Mouse (Mus musculus) adipocyte (in vitro differentiated cells): ENCODE results near the gene Hfe2.

Experiments used
- DNase-seq: peaks from one replicate; pipeline ENCODE4 v3.0.0-alpha.2; 2016; ENCODE audit warnings: low spot score

Gene Hfe2

GRCm38 (mm10) chr3:96558668-96559196 lies 33.8 kb downstream of the Hfe2 start:
- DNase-seq = peak; percentile 60

GRCm38 (mm10) chr3:96559398-96559910 lies 34.5 kb downstream of the Hfe2 start:
- no peak for DNase-seq

GRCm38 (mm10) chr3:96559911-96560850 lies 35.2 kb downstream of the Hfe2 start:
- peak; percentile 74 for DNase-seq

- DNase-seq = peak; percentile 78
Observed at GRCm38 (mm10) chr3:96560881-96561668, 36.1 kb downstream of the Hfe2 start.

GRCm38 (mm10) chr3:96561946-96562681 lies 37.1 kb downstream of the Hfe2 start:
- DNase-seq = peak; percentile 94

GRCm38 (mm10) chr3:96563267-96563666 lies 38.3 kb downstream of the Hfe2 start:
- DNase-seq = no peak

GRCm38 (mm10) chr3:96563911-96564632 lies 39.1 kb downstream of the Hfe2 start:
- DNase-seq = peak; percentile 57

- no peak for DNase-seq
Observed at GRCm38 (mm10) chr3:96564633-96565032, 39.7 kb downstream of the Hfe2 start.

- no peak for DNase-seq
Observed at GRCm38 (mm10) chr3:96565105-96565504, 40.1 kb downstream of the Hfe2 start.

- no peak for DNase-seq
Observed at GRCm38 (mm10) chr3:96566661-96567450, 41.9 kb downstream of the Hfe2 start.

- no peak for DNase-seq
Observed at GRCm38 (mm10) chr3:96568605-96569004, 43.6 kb downstream of the Hfe2 start.

GRCm38 (mm10) chr3:96569506-96569905 lies 44.5 kb downstream of the Hfe2 start:
- DNase-seq = no peak

GRCm38 (mm10) chr3:96569966-96570605 lies 45.1 kb downstream of the Hfe2 start:
- no peak for DNase-seq

- no peak for DNase-seq
Observed at GRCm38 (mm10) chr3:96570643-96571042, 45.7 kb downstream of the Hfe2 start.

- no peak for DNase-seq
Observed at GRCm38 (mm10) chr3:96571336-96571735, 46.4 kb downstream of the Hfe2 start.

- DNase-seq = peak; percentile 30
Observed at GRCm38 (mm10) chr3:96571896-96572698, 47.1 kb downstream of the Hfe2 start.

- no peak for DNase-seq
Observed at GRCm38 (mm10) chr3:96573611-96574511, 48.9 kb downstream of the Hfe2 start.
